Mouse (Mus musculus): ENCODE measurements at regions not wholly inside any gene's neighbourhood (a gene's known extent, or its start where the extent isn't known, plus 50 kb on each side); places are given as distances from the start of the nearest gene placed in this dataset.

DNA sequence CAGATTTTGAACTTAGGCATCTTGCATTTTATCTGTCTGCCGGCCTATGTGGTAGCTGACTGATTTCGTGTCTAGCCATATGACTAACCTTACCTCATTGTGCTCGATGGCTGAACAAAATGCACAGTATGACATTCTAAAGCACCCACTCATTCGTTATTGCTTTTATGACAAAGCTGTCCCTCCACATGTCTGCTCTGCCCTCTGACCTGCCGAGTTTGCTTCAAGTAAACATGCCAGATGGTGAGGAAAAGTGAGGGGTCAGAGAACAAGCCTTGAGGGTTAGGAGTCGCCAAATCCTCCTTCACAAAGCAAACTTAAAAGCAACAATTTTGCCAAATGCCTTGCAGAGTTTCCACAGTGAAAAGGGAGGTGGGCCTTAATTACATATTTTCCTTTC lies 196.0 kb upstream of the Elavl2 start:
- DNase-seq = no peak
- Histone ChIP-seq H3K4me3 (ENCODE audit: low read depth, low read length) (no peak overlapping the region), H3K27me3 (ENCODE audit: insufficient read depth, low read length) (no peaks in the 10 kb centered on the region), H3K9me3 (ENCODE audit: low read depth, low read length) (no peaks in the 10 kb centered on the region), H3K27ac (ENCODE audit: low read depth) (no peak overlapping the region), H3K9ac (no peak overlapping the region), H3K4me2 (no peak overlapping the region), H3K4me1 (ENCODE audit: insufficient read depth) (no peaks in the 10 kb centered on the region), H3K36me3 (ENCODE audit: insufficient read depth) (no peaks in the 10 kb centered on the region)
- ATAC-seq (ENCODE audit: insufficient read depth) = no peak
- TF ChIP-seq CTCF (IDR thresholded peaks at IDR 0.05; ENCODE audit: low read depth) = no peak
- WGBS = 27% methylated on average over 6 of the region's 6 CpGs

DNA sequence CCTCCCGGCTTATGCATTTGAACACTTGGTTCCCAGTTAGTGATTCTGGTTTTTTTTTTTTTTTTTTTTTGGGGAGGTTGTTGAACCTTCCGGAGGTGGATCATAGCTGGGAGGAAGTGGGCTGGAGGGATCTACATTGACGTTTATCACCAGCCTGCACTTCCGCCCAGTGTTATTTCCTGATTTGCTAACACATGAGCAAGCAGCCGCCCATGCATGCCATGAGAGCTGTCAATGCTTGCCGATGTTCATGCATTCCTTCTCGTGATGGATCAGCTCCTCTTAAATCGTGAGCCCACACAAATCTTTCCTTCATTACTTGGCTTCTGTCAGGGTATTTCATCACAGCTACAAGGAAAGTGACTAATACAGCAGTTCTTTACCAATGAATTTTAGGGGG lies 195.2 kb upstream of the Elavl2 start:
- no peaks in the 10 kb centered on the region for H3K4me1 ChIP-seq (ENCODE audit: insufficient read depth)
- DNase-seq (no peak), ATAC-seq (ENCODE audit: insufficient read depth) (no peak)
- H3K9ac ChIP-seq = no peak overlapping the region
- no peak overlapping the region for H3K4me2 ChIP-seq
- WGBS = 47% methylated on average over 8 of the region's 8 CpGs
- H3K27ac ChIP-seq (ENCODE audit: low read depth) = no peak overlapping the region
- no peaks in the 10 kb centered on the region for H3K27me3 ChIP-seq (ENCODE audit: insufficient read depth, low read length)
- no peaks in the 10 kb centered on the region for H3K36me3 ChIP-seq (ENCODE audit: insufficient read depth)
- H3K9me3 ChIP-seq (ENCODE audit: low read depth, low read length) = no peaks in the 10 kb centered on the region
- TF ChIP-seq CTCF (IDR thresholded peaks at IDR 0.05; ENCODE audit: low read depth) = no peak
- no peak overlapping the region for H3K4me3 ChIP-seq (ENCODE audit: low read depth, low read length)

DNA sequence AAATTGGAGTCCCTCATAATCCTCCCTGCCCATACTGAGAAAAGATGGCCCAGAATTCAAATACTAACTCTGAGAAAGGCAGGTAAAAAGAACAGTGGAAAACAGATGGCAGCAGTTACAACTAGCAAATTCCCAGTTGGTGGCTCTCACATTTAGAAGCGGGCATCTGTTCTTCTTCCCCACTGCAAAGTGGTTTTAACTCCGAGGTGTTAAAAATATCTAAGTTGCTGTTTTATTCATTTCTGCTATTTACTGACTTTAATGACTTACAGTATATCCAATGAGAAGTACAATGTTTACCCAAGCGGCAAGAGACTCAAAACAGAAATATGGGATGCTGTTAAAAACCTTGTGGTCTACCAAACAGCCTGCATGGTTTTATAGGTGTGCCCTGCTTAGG lies 189.2 kb upstream of the Elavl2 start:
- no peaks in the 10 kb centered on the region for H3K9me3 ChIP-seq (ENCODE audit: low read depth, low read length)
- no peak overlapping the region for H3K27ac ChIP-seq (ENCODE audit: low read depth)
- no peaks in the 10 kb centered on the region for H3K36me3 ChIP-seq (ENCODE audit: insufficient read depth)
- H3K9ac ChIP-seq = no peak overlapping the region
- TF ChIP-seq CTCF (IDR thresholded peaks at IDR 0.05; ENCODE audit: low read depth) = no peak
- H3K4me3 ChIP-seq (ENCODE audit: low read depth, low read length) = no peak overlapping the region
- ATAC-seq (ENCODE audit: insufficient read depth) (no peak), DNase-seq (no peak)
- H3K4me2 ChIP-seq = no peak overlapping the region
- WGBS = 77% methylated on average over 3 of the region's 3 CpGs
- H3K4me1 ChIP-seq (ENCODE audit: insufficient read depth) = no peaks in the 10 kb centered on the region
- no peaks in the 10 kb centered on the region for H3K27me3 ChIP-seq (ENCODE audit: insufficient read depth, low read length)

DNA sequence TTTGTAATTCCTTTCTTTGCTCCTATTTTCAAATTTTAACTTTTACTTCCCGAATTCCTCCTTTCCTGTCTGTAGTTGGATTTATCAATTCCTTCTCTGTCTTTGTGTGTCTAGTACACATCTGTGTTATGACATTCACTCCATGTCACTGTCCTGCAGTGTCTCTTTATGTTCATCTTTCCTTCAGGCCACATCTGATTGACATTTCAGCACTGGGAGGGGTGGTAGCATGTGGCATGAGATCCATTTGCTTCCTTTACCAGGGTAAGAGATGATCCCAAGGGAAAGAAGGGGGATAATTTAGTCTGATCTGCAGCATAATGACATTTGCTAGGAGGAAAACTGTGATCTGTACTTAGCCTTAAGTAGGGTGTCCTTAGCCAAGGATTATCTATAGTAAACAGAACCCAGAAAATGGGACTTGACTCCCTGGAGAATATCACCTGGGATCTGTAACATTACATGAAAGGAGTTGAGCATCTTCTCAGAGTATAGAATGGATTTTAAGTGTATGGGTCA lies 187.0 kb upstream of the Elavl2 start:
- Histone ChIP-seq H3K27ac (ENCODE audit: low read depth) (no peak overlapping the region), H3K9ac (no peak overlapping the region), H3K36me3 (ENCODE audit: insufficient read depth) (no peaks in the 10 kb centered on the region), H3K4me3 (ENCODE audit: low read depth, low read length) (no peak overlapping the region), H3K27me3 (ENCODE audit: insufficient read depth, low read length) (no peaks in the 10 kb centered on the region), H3K4me2 (no peak overlapping the region), H3K9me3 (ENCODE audit: low read depth, low read length) (no peaks in the 10 kb centered on the region), H3K4me1 (ENCODE audit: insufficient read depth) (no peaks in the 10 kb centered on the region)
- WGBS = 81% methylated on average over 1 of the region's 1 CpGs
- ATAC-seq (ENCODE audit: insufficient read depth) = no peak
- no peak for DNase-seq
- no peak for TF ChIP-seq CTCF (IDR thresholded peaks at IDR 0.05; ENCODE audit: low read depth)

DNA sequence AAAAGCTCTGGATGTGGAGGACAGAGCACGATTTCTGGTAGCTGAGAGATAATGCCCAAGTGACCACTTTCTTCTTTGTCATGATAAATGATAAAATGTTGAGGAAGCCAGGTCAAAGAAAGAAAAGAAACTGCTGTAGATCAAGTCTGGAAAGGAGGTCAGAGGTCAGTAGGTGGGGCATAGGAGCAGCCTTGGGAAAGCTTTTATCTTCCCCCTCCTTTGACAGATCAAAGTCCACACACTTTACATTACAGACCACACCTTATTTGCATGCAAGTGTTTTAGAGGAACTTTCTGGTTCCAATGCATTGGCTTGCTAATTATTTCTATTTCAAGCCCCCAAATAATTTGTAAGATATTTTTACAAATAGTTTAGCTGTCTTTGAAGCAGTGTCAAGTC lies 182.4 kb upstream of the Elavl2 start:
- no peak overlapping the region for H3K4me2 ChIP-seq
- ATAC-seq (ENCODE audit: insufficient read depth) (no peak), DNase-seq (no peak)
- H3K4me1 ChIP-seq (ENCODE audit: insufficient read depth) = no peaks in the 10 kb centered on the region
- H3K9me3 ChIP-seq (ENCODE audit: low read depth, low read length) = no peaks in the 10 kb centered on the region
- no peak overlapping the region for H3K9ac ChIP-seq
- 42% methylated on average over 1 of the region's 1 CpGs for WGBS
- H3K4me3 ChIP-seq (ENCODE audit: low read depth, low read length) = no peak overlapping the region
- H3K27ac ChIP-seq (ENCODE audit: low read depth) = no peak overlapping the region
- H3K36me3 ChIP-seq (ENCODE audit: insufficient read depth) = no peaks in the 10 kb centered on the region
- H3K27me3 ChIP-seq (ENCODE audit: insufficient read depth, low read length) = no peaks in the 10 kb centered on the region
- TF ChIP-seq CTCF (IDR thresholded peaks at IDR 0.05; ENCODE audit: low read depth) = no peak

DNA sequence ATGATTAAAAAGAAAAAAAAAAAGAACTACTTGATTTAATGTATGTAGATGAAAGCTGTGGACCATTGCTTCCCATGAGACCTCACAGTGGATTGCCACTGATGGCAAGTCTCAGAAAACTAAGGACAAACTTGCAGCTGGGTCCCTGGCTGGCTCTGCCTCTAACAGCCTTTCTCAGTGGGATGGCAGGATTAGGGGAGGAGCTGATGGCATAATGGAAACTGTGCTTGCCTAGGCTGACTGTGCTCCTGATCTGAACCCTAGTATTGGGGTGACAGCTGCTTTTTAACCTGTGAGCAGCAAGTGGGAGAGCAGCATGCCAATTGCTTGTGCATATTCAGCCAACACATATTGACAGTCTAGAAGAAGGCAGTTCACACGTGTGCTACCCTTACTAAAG lies 156.9 kb upstream of the Elavl2 start:
- no peaks in the 10 kb centered on the region for H3K4me1 ChIP-seq (ENCODE audit: insufficient read depth)
- no peak overlapping the region for H3K4me3 ChIP-seq (ENCODE audit: low read depth, low read length)
- DNase-seq (no peak), ATAC-seq (ENCODE audit: insufficient read depth) (no peak)
- H3K9ac ChIP-seq = no peak overlapping the region
- TF ChIP-seq CTCF (IDR thresholded peaks at IDR 0.05; ENCODE audit: low read depth) = no peak
- H3K9me3 ChIP-seq (ENCODE audit: low read depth, low read length) = no peaks in the 10 kb centered on the region
- no peak overlapping the region for H3K27ac ChIP-seq (ENCODE audit: low read depth)
- no peak overlapping the region for H3K4me2 ChIP-seq
- no peaks in the 10 kb centered on the region for H3K27me3 ChIP-seq (ENCODE audit: insufficient read depth, low read length)
- H3K36me3 ChIP-seq (ENCODE audit: insufficient read depth) = no peaks in the 10 kb centered on the region
- 27% methylated on average over 1 of the region's 1 CpGs for WGBS

DNA sequence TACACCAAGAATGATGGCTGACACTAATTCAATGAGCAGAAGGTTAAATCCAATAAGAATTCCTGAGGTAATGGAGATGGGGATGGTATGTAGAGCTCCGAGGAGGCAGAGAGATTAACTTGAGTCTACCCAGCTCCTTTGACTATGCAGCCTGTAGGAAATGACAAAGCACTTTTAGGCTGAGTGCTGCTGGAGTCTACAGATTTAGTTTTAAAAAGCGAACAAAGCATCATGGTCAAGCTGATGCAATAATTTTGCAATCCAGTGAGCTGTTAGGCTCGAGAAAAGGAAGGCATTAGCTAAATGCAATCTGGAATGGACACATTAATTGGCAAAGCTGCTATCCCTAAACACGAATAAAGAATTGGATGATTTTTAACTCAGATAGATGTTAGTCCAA lies 156.4 kb upstream of the Elavl2 start:
- H3K9ac ChIP-seq = no peak overlapping the region
- 53% methylated on average over 4 of the region's 4 CpGs for WGBS
- TF ChIP-seq CTCF (IDR thresholded peaks at IDR 0.05; ENCODE audit: low read depth) = no peak
- no peak for ATAC-seq (ENCODE audit: insufficient read depth)
- no peak overlapping the region for H3K4me3 ChIP-seq (ENCODE audit: low read depth, low read length)
- no peaks in the 10 kb centered on the region for H3K27me3 ChIP-seq (ENCODE audit: insufficient read depth, low read length)
- no peaks in the 10 kb centered on the region for H3K4me1 ChIP-seq (ENCODE audit: insufficient read depth)
- no peaks in the 10 kb centered on the region for H3K9me3 ChIP-seq (ENCODE audit: low read depth, low read length)
- no peak overlapping the region for H3K4me2 ChIP-seq
- DNase-seq = no peak
- H3K27ac ChIP-seq (ENCODE audit: low read depth) = no peak overlapping the region
- H3K36me3 ChIP-seq (ENCODE audit: insufficient read depth) = no peaks in the 10 kb centered on the region

DNA sequence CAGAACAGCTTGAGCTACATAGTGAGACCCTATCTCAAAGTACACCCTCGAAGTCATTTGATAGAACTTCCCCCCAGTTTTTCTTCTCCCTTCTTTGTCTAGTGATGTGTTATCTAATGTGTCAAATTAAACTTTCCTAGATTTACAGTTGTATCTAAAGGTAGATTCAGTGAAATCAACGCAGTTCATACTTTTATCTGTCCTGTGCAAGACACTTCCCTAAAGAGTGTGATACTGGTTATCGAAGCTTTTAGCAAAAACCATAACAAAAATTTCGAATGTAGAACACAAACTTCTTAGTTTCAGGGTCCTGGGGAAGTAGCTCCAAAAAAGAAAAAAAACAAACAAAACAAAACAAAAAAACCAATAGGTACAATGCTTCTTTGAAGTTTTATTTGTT lies 123.8 kb upstream of the Elavl2 start:
- Histone ChIP-seq H3K27ac (ENCODE audit: low read depth) (no peak overlapping the region), H3K4me2 (no peak overlapping the region), H3K36me3 (ENCODE audit: insufficient read depth) (no peaks in the 10 kb centered on the region), H3K9ac (no peak overlapping the region), H3K4me1 (ENCODE audit: insufficient read depth) (no peaks in the 10 kb centered on the region), H3K9me3 (ENCODE audit: low read depth, low read length) (no peaks in the 10 kb centered on the region), H3K4me3 (ENCODE audit: low read depth, low read length) (no peak overlapping the region), H3K27me3 (ENCODE audit: insufficient read depth, low read length) (no peaks in the 10 kb centered on the region)
- no peak for DNase-seq
- no peak for TF ChIP-seq CTCF (IDR thresholded peaks at IDR 0.05; ENCODE audit: low read depth)
- no peak for ATAC-seq (ENCODE audit: insufficient read depth)
- WGBS = 71% methylated on average over 4 of the region's 4 CpGs
